Mouse (Mus musculus) heart, embryonic 13.5 days (tissue): ENCODE data around the gene Cntnap5a. TPM values are rescaled to one million over a fixed set of nuclear protein-coding genes. Genes with fewer than 3 reads are reported as not detected.

Experiments used
- ATAC-seq: fragments of 200-750 bp; cut with Nextera tagmentation; 2 replicates; pipeline ENCODE4 v1.8.0; 2017; ENCODE audit warnings: moderate TSS enrichment; ENCODE audit not compliant: insufficient number of reproducible peaks, low FRiP score, low TSS enrichment; ENCODE audit errors: extremely low read depth
- H3K27ac ChIP-seq: fragments of 300-500 bp; sonication (generic); replicated peaks from 2 replicates; pipeline ENCODE4 v1.5.1; 2015; ENCODE audit warnings: moderate library complexity, mild to moderate bottlenecking, inconsistent platforms
- H3K27me3 ChIP-seq: fragments of 300-500 bp; sonication (generic); replicated peaks from 2 replicates; pipeline ENCODE4 v1.6.1; 2015; ENCODE audit warnings: mild to moderate bottlenecking, inconsistent platforms
- H3K36me3 ChIP-seq: fragments of 300-500 bp; sonication (generic); 2 replicates; pipeline ENCODE4 v1.6.1; 2015; ENCODE audit warnings: mild to moderate bottlenecking, inconsistent platforms
- H3K4me1 ChIP-seq: fragments of 300-500 bp; sonication (generic); 2 replicates; pipeline ENCODE4 v1.6.1; 2015; ENCODE audit warnings: inconsistent platforms
- H3K4me2 ChIP-seq: fragments of 300-500 bp; sonication (generic); 2 replicates; pipeline ENCODE4 v1.6.1; 2015; ENCODE audit warnings: inconsistent platforms, mild to moderate bottlenecking, moderate library complexity
- H3K4me3 ChIP-seq: fragments of 300-500 bp; sonication (generic); 2 replicates; pipeline ENCODE4 v1.5.1; 2015; ENCODE audit warnings: moderate library complexity, mild to moderate bottlenecking, inconsistent platforms
- H3K9ac ChIP-seq: fragments of 300-500 bp; sonication (generic); 2 replicates; pipeline ENCODE4 v1.6.1; 2015; ENCODE audit warnings: inconsistent platforms, mild to moderate bottlenecking, moderate library complexity
- H3K9me3 ChIP-seq: fragments of 300-500 bp; sonication (generic); 2 replicates; pipeline ENCODE4 v1.6.1; 2016; ENCODE audit warnings: inconsistent platforms
- WGBS: fragments of 180-500 bp; shearing (Covaris S2); methylation state at CpG from one replicate; pipeline ENCODE4 v1.1.7; 2015; ENCODE audit warnings: mixed read lengths; 5-methylcytosine and 5-hydroxymethylcytosine counted together
- polyA plus RNA-seq: library from polyadenylated mRNA; unstranded; fragments of >200 nt; fragmentation: Nextera tagmentation; extraction: Ambion mirVana; gene quantifications from 2 replicates; pipeline ENCODE4 v1.2.1, GENCODE M21; 2015

Gene Cntnap5a
- polyA plus RNA-seq, result 0.01 TPM in 2 replicates

GRCm38 (mm10) chr1:115684518-115685368 lies at the start of gene Cntnap5a:
TSS of gene Cntnap5a (plus strand) at chr1:115684756.
- Histone ChIP-seq H3K4me3 (no peak within 1 kb of the TSS), H3K27me3 (no peaks in the 10 kb centered on the region), H3K9me3 (no peaks in the 10 kb centered on the region), H3K4me1 (no peaks in the 10 kb centered on the region), H3K36me3 (no peaks in the 10 kb centered on the region), H3K27ac (no peak within 1 kb of the TSS), H3K9ac (no peak within 1 kb of the TSS), H3K4me2 (0 out of 2 replicates have a peak within 1 kb of the TSS, but pooled peaks have one; percentile 2)
- no peak for ATAC-seq
- WGBS, result 14% methylated on average over 26 of the region's 26 CpGs

GRCm38 (mm10) chr1:115646921-115647320 lies 37.6 kb upstream of the Cntnap5a start:
- H3K9ac ChIP-seq, result no peak overlapping the region
- no peak overlapping the region for H3K4me2 ChIP-seq
- 52% methylated on average over 2 of the region's 2 CpGs for whole genome bisulfite sequencing
- H3K4me3 ChIP-seq, result no peak overlapping the region
- no peaks in the 10 kb centered on the region for H3K4me1 ChIP-seq
- ATAC-seq, result no peak
- no peaks in the 10 kb centered on the region for H3K9me3 ChIP-seq
- no peaks in the 10 kb centered on the region for H3K36me3 ChIP-seq
- no peaks in the 10 kb centered on the region for H3K27me3 ChIP-seq
- no peak overlapping the region for H3K27ac ChIP-seq

GRCm38 (mm10) chr1:115658343-115659064 lies 26.1 kb upstream of the Cntnap5a start:
- no peak for ATAC-seq
- Histone ChIP-seq H3K27me3 (no peaks in the 10 kb centered on the region), H3K4me2 (no peak overlapping the region), H3K27ac (no peak overlapping the region), H3K4me3 (no peak overlapping the region), H3K4me1 (no peaks in the 10 kb centered on the region), H3K9ac (no peak overlapping the region), H3K36me3 (no peaks in the 10 kb centered on the region), H3K9me3 (no peaks in the 10 kb centered on the region)
- 61% methylated on average over 5 of the region's 5 CpGs for WGBS

GRCm38 (mm10) chr1:115686494-115686893 lies 1.9 kb downstream of the Cntnap5a start:
- no peak overlapping the region for H3K27ac ChIP-seq
- H3K9ac ChIP-seq, result no peak overlapping the region
- H3K4me3 ChIP-seq, result no peak overlapping the region
- 11% methylated on average over 2 of the region's 2 CpGs for WGBS
- ATAC-seq, result no peak
- no peak overlapping the region for H3K4me2 ChIP-seq
- H3K9me3 ChIP-seq, result no peaks in the 10 kb centered on the region
- H3K4me1 ChIP-seq, result no peaks in the 10 kb centered on the region
- no peaks in the 10 kb centered on the region for H3K27me3 ChIP-seq
- H3K36me3 ChIP-seq, result no peaks in the 10 kb centered on the region

- Histone ChIP-seq H3K36me3 (no peaks in the 10 kb centered on the region), H3K9ac (no peak overlapping the region), H3K4me3 (no peak overlapping the region), H3K4me1 (no peaks in the 10 kb centered on the region), H3K4me2 (no peak overlapping the region), H3K9me3 (no peaks in the 10 kb centered on the region), H3K27me3 (no peaks in the 10 kb centered on the region), H3K27ac (no peak overlapping the region)
- 57% methylated on average over 2 of the region's 2 CpGs for WGBS
- no peak for ATAC-seq
These were observed 15.2 kb downstream of the Cntnap5a start for GRCm38 (mm10) chr1:115699798-115700197.

GRCm38 (mm10) chr1:115742556-115742955 lies 58.0 kb downstream of the Cntnap5a start:
- no peaks in the 10 kb centered on the region for H3K27me3 ChIP-seq
- 80% methylated on average over 5 of the region's 5 CpGs for WGBS
- H3K27ac ChIP-seq, result no peak overlapping the region
- no peaks in the 10 kb centered on the region for H3K4me1 ChIP-seq
- H3K9me3 ChIP-seq, result no peaks in the 10 kb centered on the region
- ATAC-seq, result no peak
- no peaks in the 10 kb centered on the region for H3K36me3 ChIP-seq
- H3K4me3 ChIP-seq, result no peak overlapping the region
- no peak overlapping the region for H3K9ac ChIP-seq
- H3K4me2 ChIP-seq, result no peak overlapping the region

GRCm38 (mm10) chr1:115745569-115745968 lies 61.0 kb downstream of the Cntnap5a start:
- Histone ChIP-seq H3K4me2 (no peak overlapping the region), H3K4me1 (no peaks in the 10 kb centered on the region), H3K4me3 (no peak overlapping the region), H3K27ac (no peak overlapping the region), H3K27me3 (no peaks in the 10 kb centered on the region), H3K9ac (no peak overlapping the region), H3K36me3 (no peaks in the 10 kb centered on the region), H3K9me3 (no peaks in the 10 kb centered on the region)
- ATAC-seq, result no peak

GRCm38 (mm10) chr1:115784737-115785136 lies 100.2 kb downstream of the Cntnap5a start:
- H3K36me3 ChIP-seq, result no peaks in the 10 kb centered on the region
- no peak for ATAC-seq
- H3K27ac ChIP-seq, result no peak overlapping the region
- no peak overlapping the region for H3K9ac ChIP-seq
- H3K9me3 ChIP-seq, result no peaks in the 10 kb centered on the region
- no peaks in the 10 kb centered on the region for H3K27me3 ChIP-seq
- no peak overlapping the region for H3K4me2 ChIP-seq
- H3K4me3 ChIP-seq, result no peak overlapping the region
- H3K4me1 ChIP-seq, result no peaks in the 10 kb centered on the region
- 59% methylated on average over 5 of the region's 5 CpGs for WGBS

- Histone ChIP-seq H3K4me3 (no peak overlapping the region), H3K27me3 (no peaks in the 10 kb centered on the region), H3K27ac (no peak overlapping the region), H3K4me2 (no peak overlapping the region), H3K4me1 (peaks cover 21% of the 10 kb centered on the region), H3K9ac (no peak overlapping the region), H3K36me3 (no peaks in the 10 kb centered on the region), H3K9me3 (no peaks in the 10 kb centered on the region)
- no peak; the same call in 1 of the 2 replicates for ATAC-seq
- WGBS, result 73% methylated on average over 4 of the region's 4 CpGs
These were observed 158.0 kb downstream of the Cntnap5a start for GRCm38 (mm10) chr1:115842591-115842990.

GRCm38 (mm10) chr1:115847605-115848004 lies 163.0 kb downstream of the Cntnap5a start:
- Histone ChIP-seq H3K4me1 (peaks cover 17% of the 10 kb centered on the region), H3K9me3 (no peaks in the 10 kb centered on the region), H3K4me3 (no peak overlapping the region), H3K27me3 (no peaks in the 10 kb centered on the region), H3K9ac (no peak overlapping the region), H3K4me2 (no peak overlapping the region), H3K27ac (no peak overlapping the region), H3K36me3 (no peaks in the 10 kb centered on the region)
- no peak for ATAC-seq
- 36% methylated on average over 2 of the region's 2 CpGs for WGBS

- Histone ChIP-seq H3K36me3 (no peaks in the 10 kb centered on the region), H3K4me1 (no peaks in the 10 kb centered on the region), H3K27ac (no peak overlapping the region), H3K4me3 (no peak overlapping the region), H3K4me2 (no peak overlapping the region), H3K9ac (no peak overlapping the region), H3K9me3 (no peaks in the 10 kb centered on the region), H3K27me3 (no peaks in the 10 kb centered on the region)
- ATAC-seq, result no peak
These were observed 167.7 kb downstream of the Cntnap5a start for GRCm38 (mm10) chr1:115852206-115852605.
